ENCODE assay signal across 17 mouse cellular contexts in genomic region chr19:32848041-32848440, GRCm38 (mm10).
"Had no signal": no experiment of that assay in that cellular context is flagged by ENCODE, and none has a peak within 500 bp of the region (broad histone marks: within the 10 kb centered on the region; RNA-seq: fewer than 3 reads in every experiment).

No protein-coding gene starts in this region.

- H3K27me3 ChIP-seq: lung, embryonic 15.5 days; midbrain, embryonic 13.5 days; midbrain, embryonic 15.5 days; neural tube, embryonic 12.5 days had no signal

- H3K9me3 ChIP-seq: lung, embryonic 15.5 days; megakaryocyte, embryonic 14.5 days; midbrain, embryonic 13.5 days; midbrain, embryonic 15.5 days; neural tube, embryonic 12.5 days had no signal

- H3K9ac ChIP-seq: liver, postnatal 0 days; lung, embryonic 15.5 days; midbrain, embryonic 13.5 days; midbrain, embryonic 15.5 days; neural tube, embryonic 12.5 days had no signal

- DNase-seq: liver, postnatal 0 days; lung, adult 2 months; lung, postnatal 14 days; lung, postnatal 36 days; right cerebral cortex, postnatal 14 days; spleen, adult 18-20 months; thymus, adult 18-20 months; thymus, postnatal 14 days; thymus, postnatal 36 days had no signal

- H3K4me3 ChIP-seq: lung, embryonic 15.5 days; megakaryocyte, embryonic 14.5 days; midbrain, embryonic 13.5 days; midbrain, embryonic 15.5 days; neural tube, embryonic 12.5 days had no signal

- H3K36me3 ChIP-seq: lung, embryonic 15.5 days; midbrain, embryonic 13.5 days; midbrain, embryonic 15.5 days; neural tube, embryonic 12.5 days had no signal

- ATAC-seq: liver, postnatal 0 days; lung, postnatal 0 days; midbrain, embryonic 13.5 days; midbrain, embryonic 15.5 days had no signal

- H3K4me2 ChIP-seq: lung, embryonic 15.5 days; midbrain, embryonic 11.5 days; midbrain, embryonic 13.5 days; midbrain, embryonic 15.5 days; neural tube, embryonic 12.5 days had no signal

- H3K27ac ChIP-seq: lung, embryonic 15.5 days; macrophage; midbrain, embryonic 13.5 days; midbrain, embryonic 15.5 days; neural tube, embryonic 12.5 days had no signal

- H3K4me1 ChIP-seq: lung, embryonic 15.5 days; midbrain, embryonic 13.5 days; midbrain, embryonic 15.5 days; neural tube, embryonic 12.5 days had no signal
